In genomic region chr3:148336640-148337039, GRCm38 (mm10) we compare ENCODE assay signal across 13 mouse cellular contexts.
DNase-seq lines count a peak whose midpoint lies in the region; ATAC-seq and TF ChIP-seq lines count a peak whose summit lies in the region.
"Had no signal": no experiment of that assay in that cellular context is flagged by ENCODE, and none has a peak within 500 bp of the region (broad histone marks: within the 10 kb centered on the region; RNA-seq: fewer than 3 reads in every experiment).

No protein-coding gene starts in this region.

- H3K9me3 ChIP-seq in heart, embryonic 15.5 days (replicated peaks) = no peaks in the 10 kb centered on the region
- no peaks in the 10 kb centered on the region for H3K9me3 ChIP-seq in heart, embryonic 11.5 days (replicated peaks; ENCODE audit: control insufficient read depth, low read length)
- no peaks in the 10 kb centered on the region for H3K9me3 ChIP-seq in liver, postnatal 0 days (ENCODE audit: low read length)
- no peaks in the 10 kb centered on the region for H3K9me3 ChIP-seq in liver, embryonic 11.5 days (ENCODE audit: control insufficient read depth, low read length)
- H3K9me3 ChIP-seq in embryonic facial prominence, embryonic 13.5 days = no peaks in the 10 kb centered on the region
- H3K9me3 ChIP-seq: forebrain, embryonic 15.5 days had no signal

- no peak for DNase-seq in liver, postnatal 0 days
- no peak for DNase-seq in liver, embryonic 11.5 days (ENCODE audit: low spot score)
- DNase-seq in mesoderm, embryonic 11.5 days (ENCODE audit: low read depth, low spot score) = peak; percentile 27
- DNase-seq in adrenal gland, adult (ENCODE audit: inconsistent age in 2 of 2, low spot score in 1 of 2) = no peak
- DNase-seq in gastrocnemius, postnatal 4 days (ENCODE audit: low spot score in 2 of 2) = no peak
- DNase-seq: cerebellum, postnatal 14 days; right cerebral cortex, postnatal 25 days; thymus, postnatal 25 days had no signal

- no peak for TF ChIP-seq CTCF in liver, postnatal 0 days (IDR thresholded peaks at IDR 0.05; ENCODE audit: low read depth)

- no peak overlapping the region for H3K27ac ChIP-seq in heart, embryonic 15.5 days
- H3K27ac ChIP-seq in heart, embryonic 11.5 days (ENCODE audit: low read depth, low read length) = no peak overlapping the region
- H3K27ac ChIP-seq in liver, postnatal 0 days (ENCODE audit: low read depth) = no peak overlapping the region
- H3K27ac ChIP-seq in liver, embryonic 11.5 days (ENCODE audit: low read depth, low read length) = no peak overlapping the region
- peak overlapping the region; percentile 75; the same call in 1 of the 2 replicates for H3K27ac ChIP-seq in embryonic facial prominence, embryonic 13.5 days
- H3K27ac ChIP-seq: forebrain, embryonic 15.5 days; macrophage had no signal

- H3K27me3 ChIP-seq in heart, embryonic 15.5 days = no peaks in the 10 kb centered on the region
- no peaks in the 10 kb centered on the region for H3K27me3 ChIP-seq in heart, embryonic 11.5 days (ENCODE audit: control insufficient read depth, insufficient read depth, low read length)
- no peaks in the 10 kb centered on the region for H3K27me3 ChIP-seq in liver, postnatal 0 days (ENCODE audit: insufficient read depth, low read length)
- no peaks in the 10 kb centered on the region for H3K27me3 ChIP-seq in liver, embryonic 11.5 days (replicated peaks; ENCODE audit: control insufficient read depth, insufficient read depth, low read length)
- no peaks in the 10 kb centered on the region for H3K27me3 ChIP-seq in embryonic facial prominence, embryonic 13.5 days
- H3K27me3 ChIP-seq: forebrain, embryonic 15.5 days had no signal

- 52% methylated on average over 6 of the region's 6 CpGs for WGBS in heart, embryonic 15.5 days
- WGBS in heart, embryonic 11.5 days (ENCODE audit: insufficient replicate concordance) = 54% methylated on average over 6 of the region's 6 CpGs
- WGBS in liver, postnatal 0 days (ENCODE audit: insufficient replicate concordance) = 36% methylated on average over 6 of the region's 6 CpGs
- 61% methylated on average over 6 of the region's 6 CpGs for WGBS in liver, embryonic 11.5 days
- WGBS in embryonic facial prominence, embryonic 13.5 days = 17% methylated on average over 6 of the region's 6 CpGs

- H3K4me1 ChIP-seq in heart, embryonic 15.5 days (replicated peaks) = 0 out of 2 replicates have a peak, but pooled peaks cover 6% of the 10 kb centered on the region
- H3K4me1 ChIP-seq in heart, embryonic 11.5 days (ENCODE audit: control insufficient read depth, insufficient read depth, low read length) = peaks cover 6% of the 10 kb centered on the region; the same call in 1 of the 2 replicates
- H3K4me1 ChIP-seq in liver, postnatal 0 days (ENCODE audit: insufficient read depth) = no peaks in the 10 kb centered on the region; the same call in 1 of the 2 replicates
- no peaks in the 10 kb centered on the region; the same call in 1 of the 2 replicates for H3K4me1 ChIP-seq in liver, embryonic 11.5 days (replicated peaks; ENCODE audit: control insufficient read depth, insufficient read depth, low read length)
- H3K4me1 ChIP-seq in embryonic facial prominence, embryonic 13.5 days = peaks cover 15% of the 10 kb centered on the region
- H3K4me1 ChIP-seq: forebrain, embryonic 15.5 days had no signal

- no peak for TF ChIP-seq EP300 in liver, postnatal 0 days (IDR thresholded peaks at IDR 0.05; ENCODE audit: low read depth)

- peak overlapping the region; percentile 58 for H3K4me2 ChIP-seq in heart, embryonic 15.5 days
- H3K4me2 ChIP-seq in heart, embryonic 11.5 days = no peak overlapping the region
- H3K4me2 ChIP-seq in liver, postnatal 0 days (ENCODE audit: low read depth, low read length) = peak overlapping the region; percentile 57; the same call in 1 of the 2 replicates
- no peak overlapping the region; the same call in 1 of the 2 replicates for H3K4me2 ChIP-seq in liver, embryonic 11.5 days
- H3K4me2 ChIP-seq in embryonic facial prominence, embryonic 13.5 days = peak overlapping the region; percentile 51
- H3K4me2 ChIP-seq: forebrain, embryonic 15.5 days had no signal

- ATAC-seq in heart, embryonic 15.5 days (replicated peaks; ENCODE audit: insufficient number of reproducible peaks, insufficient read depth, low FRiP score, low read depth) = no peak
- no peak for ATAC-seq in heart, embryonic 11.5 days (replicated peaks; ENCODE audit: insufficient number of reproducible peaks, low FRiP score, low TSS enrichment)
- no peak for ATAC-seq in liver, postnatal 0 days
- no peak for ATAC-seq in liver, embryonic 11.5 days (replicated peaks; ENCODE audit: low FRiP score)
- no peak; the same call in 1 of the 2 replicates for ATAC-seq in embryonic facial prominence, embryonic 13.5 days (ENCODE audit: insufficient number of reproducible peaks, insufficient read depth, low FRiP score, low TSS enrichment, low read depth)
- ATAC-seq: forebrain, embryonic 15.5 days had no signal

- no peak overlapping the region for H3K9ac ChIP-seq in heart, embryonic 15.5 days
- H3K9ac ChIP-seq in heart, embryonic 11.5 days (ENCODE audit: low read depth, low read length) = no peak overlapping the region
- H3K9ac ChIP-seq in liver, postnatal 0 days (replicated peaks) = no peak overlapping the region
- H3K9ac ChIP-seq in liver, embryonic 11.5 days (ENCODE audit: low read depth, low read length) = no peak overlapping the region
- H3K9ac ChIP-seq in embryonic facial prominence, embryonic 13.5 days = no peak overlapping the region
- H3K9ac ChIP-seq: forebrain, embryonic 15.5 days had no signal

- no peaks in the 10 kb centered on the region for H3K36me3 ChIP-seq in heart, embryonic 15.5 days
- no peaks in the 10 kb centered on the region for H3K36me3 ChIP-seq in heart, embryonic 11.5 days (ENCODE audit: control insufficient read depth, insufficient read depth, low read length)
- no peaks in the 10 kb centered on the region for H3K36me3 ChIP-seq in liver, postnatal 0 days (replicated peaks; ENCODE audit: insufficient read depth, low read length)
- no peaks in the 10 kb centered on the region for H3K36me3 ChIP-seq in liver, embryonic 11.5 days (ENCODE audit: control insufficient read depth, insufficient read depth, low read length)
- no peaks in the 10 kb centered on the region for H3K36me3 ChIP-seq in embryonic facial prominence, embryonic 13.5 days
- H3K36me3 ChIP-seq: forebrain, embryonic 15.5 days had no signal

- H3K4me3 ChIP-seq in heart, embryonic 15.5 days = no peak overlapping the region
- no peak overlapping the region for H3K4me3 ChIP-seq in heart, embryonic 11.5 days (ENCODE audit: low read depth, low read length)
- H3K4me3 ChIP-seq in liver, postnatal 0 days (ENCODE audit: low read depth, low read length) = no peak overlapping the region
- no peak overlapping the region for H3K4me3 ChIP-seq in liver, embryonic 11.5 days (ENCODE audit: low read depth, low read length)
- H3K4me3 ChIP-seq in embryonic facial prominence, embryonic 13.5 days = no peak overlapping the region
- H3K4me3 ChIP-seq: forebrain, embryonic 15.5 days had no signal

Comparison
In these comparisons a context has a peak if more than half of its experiments do, and no peak if none do; other contexts are left out.
1. H3K4me2 ChIP-seq: peak in heart, embryonic 15.5 days (single experiment), liver, postnatal 0 days (single experiment) and embryonic facial prominence, embryonic 13.5 days (single experiment); none in heart, embryonic 11.5 days (single experiment) and liver, embryonic 11.5 days (single experiment).